Mouse (Mus musculus): ENCODE data around the gene Adgrd1.

DNA sequence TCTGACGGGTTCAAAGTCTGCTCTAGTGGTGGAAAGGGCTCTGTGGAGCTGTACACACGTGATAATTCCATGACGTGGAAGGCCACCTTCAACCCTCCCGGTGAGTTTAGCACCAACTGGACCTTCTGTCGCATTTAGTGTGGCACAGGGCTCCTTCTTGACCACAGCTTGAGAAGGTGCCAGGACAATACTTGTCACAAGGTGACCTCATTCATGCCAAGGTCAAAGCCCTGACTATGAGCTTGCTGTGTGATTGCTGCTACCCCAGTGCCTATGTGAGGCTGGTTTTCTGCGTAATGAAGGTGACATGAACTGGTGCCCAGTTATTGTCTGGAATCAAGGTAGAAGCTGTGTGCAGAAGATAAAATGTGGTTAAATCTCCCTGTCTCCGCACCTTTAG lies 25.9 kb downstream of the Adgrd1 start:
- TF ChIP-seq CTCF (IDR thresholded peaks at IDR 0.05; ENCODE audit: low read depth, low read length): no peak
- no peak for TF ChIP-seq POLR2A (IDR thresholded peaks at IDR 0.05; ENCODE audit: insufficient read depth, low read length)
- TF ChIP-seq EP300 (IDR thresholded peaks at IDR 0.05; ENCODE audit: insufficient read depth, low read depth, low read length): no peak

Data from ES-Bruce4 (cell line).